Mouse (Mus musculus) bone marrow macrophage, adult 2 months (primary cell): ENCODE measurements around the gene Entpd3.

ENCODE experiments used
- CTCF ChIP-seq: IDR thresholded peaks from 2 replicates; pipeline ENCODE4 v1.5.1; 2012; ENCODE audit warnings: low read depth, mild to moderate bottlenecking, low read length, moderate library complexity
- POLR2A ChIP-seq: IDR thresholded peaks from 2 replicates; pipeline ENCODE4 v1.6.1; 2012; ENCODE audit warnings: mild to moderate bottlenecking, low read depth, low read length, borderline replicate concordance

DNA sequence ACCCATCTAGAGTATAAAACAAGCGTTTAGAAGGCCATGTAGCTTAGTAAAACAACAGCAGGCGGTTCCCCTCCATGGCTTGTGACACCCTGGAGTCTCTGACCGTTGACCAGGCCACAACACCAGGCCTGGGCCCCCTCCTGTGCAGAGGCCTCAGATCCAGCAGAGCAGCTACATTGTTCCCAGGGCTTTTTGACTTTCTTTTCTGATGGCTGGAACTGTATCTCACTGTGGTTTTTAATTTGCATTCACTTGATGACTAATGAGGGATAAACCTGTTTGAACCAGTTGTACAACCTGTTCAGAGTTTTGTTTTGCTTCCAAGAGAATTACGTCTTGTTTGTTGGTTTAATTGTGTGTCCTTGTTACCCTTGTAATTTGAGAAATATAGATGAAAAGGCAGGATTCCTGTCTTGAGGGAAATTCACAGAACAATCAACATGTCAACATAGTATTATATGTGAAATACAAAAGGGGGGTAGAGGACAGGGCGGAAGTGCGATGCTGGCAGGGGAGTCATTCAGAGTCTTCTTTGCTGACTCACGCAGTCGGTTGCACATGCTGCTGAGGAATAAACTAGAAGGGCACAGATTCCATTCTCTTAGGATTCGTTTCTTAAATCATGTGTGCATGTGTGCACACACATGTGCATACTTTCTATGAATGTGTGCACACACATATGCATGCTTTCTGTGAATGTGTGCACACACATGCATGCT, 53.9 kb downstream of the Entpd3 start:
- TF ChIP-seq POLR2A (no peak), CTCF (no peak)
